Mouse (Mus musculus) cerebellum, adult (tissue): Measurements from ENCODE around the gene Smco2.
"Not testable (repeated sequence)": the region's sequence is repeated elsewhere in the genome, so short reads cannot be mapped to it uniquely, and the experiment has no call there.

Experiments used
- ATAC-seq: cut with Nextera tagmentation; 2 replicates; pipeline ENCODE4 v1.9.2; 2017; ENCODE audit warnings: mild to moderate bottlenecking, moderate library complexity, mixed read lengths; ENCODE audit not compliant: insufficient number of reproducible peaks, low FRiP score, low TSS enrichment

Smco2 gene

GRCm38 (mm10) chr6:146855185-146855584 lies 5.3 kb downstream of the Smco2 start:
- ATAC-seq, result no peak

GRCm38 (mm10) chr6:146857386-146857785 lies 7.5 kb downstream of the Smco2 start:
- no peak for ATAC-seq

- no peak for ATAC-seq
These were observed 13.2 kb downstream of the Smco2 start for GRCm38 (mm10) chr6:146863154-146863553.

GRCm38 (mm10) chr6:146864370-146864769 lies 14.5 kb downstream of the Smco2 start:
- not testable (repeated sequence) for ATAC-seq

- ATAC-seq, result no peak
These were observed 15.8 kb downstream of the Smco2 start for GRCm38 (mm10) chr6:146865701-146866100.

GRCm38 (mm10) chr6:146871975-146872374 lies 22.1 kb downstream of the Smco2 start:
- no peak for ATAC-seq

GRCm38 (mm10) chr6:146874415-146874814 lies 24.5 kb downstream of the Smco2 start:
- no peak for ATAC-seq

- ATAC-seq, result no peak
These were observed 26.9 kb downstream of the Smco2 start for GRCm38 (mm10) chr6:146876820-146877219.

- no peak for ATAC-seq
These were observed 27.6 kb downstream of the Smco2 start for GRCm38 (mm10) chr6:146877425-146878045.

GRCm38 (mm10) chr6:146878926-146879325 lies 29.0 kb downstream of the Smco2 start:
- ATAC-seq, result no peak

- no peak for ATAC-seq
These were observed 30.0 kb downstream of the Smco2 start for GRCm38 (mm10) chr6:146879856-146880255.

- ATAC-seq, result no peak
These were observed 30.4 kb downstream of the Smco2 start for GRCm38 (mm10) chr6:146880296-146880695.

GRCm38 (mm10) chr6:146881896-146882770 lies 32.2 kb downstream of the Smco2 start:
- no peak for ATAC-seq

GRCm38 (mm10) chr6:146883426-146883825 lies 33.5 kb downstream of the Smco2 start:
- no peak for ATAC-seq

GRCm38 (mm10) chr6:146884171-146884570 lies 34.3 kb downstream of the Smco2 start:
- ATAC-seq, result no peak

GRCm38 (mm10) chr6:146884851-146885250 lies 34.9 kb downstream of the Smco2 start:
- ATAC-seq, result no peak

GRCm38 (mm10) chr6:146887958-146888659 lies 38.2 kb downstream of the Smco2 start, which contains the start of gene Ppfibp1:
Gene Ppfibp1, plus strand, starts transcription at chr6:146888487.
- ATAC-seq, result peak; percentile 85

GRCm38 (mm10) chr6:146888660-146889490 lies 39.0 kb downstream of the Smco2 start:
- peak; percentile 64 for ATAC-seq

GRCm38 (mm10) chr6:146890215-146890614 lies 40.3 kb downstream of the Smco2 start:
- ATAC-seq, result no peak

- no peak for ATAC-seq
These were observed 40.7 kb downstream of the Smco2 start for GRCm38 (mm10) chr6:146890633-146891032.
